Mouse (Mus musculus): ENCODE data around the gene Slc1a7. TPM values are rescaled to one million over a fixed set of nuclear protein-coding genes. Genes with fewer than 3 reads are reported as not detected.

Slc1a7 gene
- total and polyA plus RNA-seq, 2 experiments from 2014 or later = 0.10 TPM; not detected in 1

- Histone ChIP-seq H3K4me3 (ENCODE audit: low read depth, low read length) (no peak overlapping the region), H3K27ac (ENCODE audit: low read depth, low read length) (no peak overlapping the region), H3K4me2 (ENCODE audit: low read depth) (no peak overlapping the region), H3K9me3 (ENCODE audit: low read length) (no peaks in the 10 kb centered on the region), H3K36me3 (ENCODE audit: insufficient read depth) (no peaks in the 10 kb centered on the region), H3K27me3 (ENCODE audit: insufficient read depth, low read length) (no peaks in the 10 kb centered on the region), H3K9ac (no peak overlapping the region), H3K4me1 (ENCODE audit: insufficient read depth) (0 out of 2 replicates have a peak, but pooled peaks cover 3% of the 10 kb centered on the region)
- 72% methylated on average over 8 of the region's 8 CpGs for WGBS
- no peak for TF ChIP-seq CTCF (IDR thresholded peaks at IDR 0.05; ENCODE audit: low read depth)
- ATAC-seq (no peak), DNase-seq (no peak)
Observed at GRCm38 (mm10) chr4:108008541-108008940, 40.4 kb downstream of the Slc1a7 start.

- no peak for DNase-seq
- Histone ChIP-seq H3K36me3 (ENCODE audit: insufficient read depth) (no peaks in the 10 kb centered on the region), H3K27ac (ENCODE audit: low read depth, low read length) (no peak overlapping the region), H3K4me2 (ENCODE audit: low read depth) (no peak overlapping the region), H3K27me3 (ENCODE audit: insufficient read depth, low read length) (no peaks in the 10 kb centered on the region), H3K4me3 (ENCODE audit: low read depth, low read length) (no peak overlapping the region), H3K4me1 (ENCODE audit: insufficient read depth) (no peaks in the 10 kb centered on the region), H3K9ac (no peak overlapping the region), H3K9me3 (ENCODE audit: low read length) (no peaks in the 10 kb centered on the region)
- WGBS = 80% methylated on average over 2 of the region's 2 CpGs
- ATAC-seq = no peak
- TF ChIP-seq CTCF (IDR thresholded peaks at IDR 0.05; ENCODE audit: low read depth) = no peak
Observed at GRCm38 (mm10) chr4:108014466-108014865, 46.3 kb downstream of the Slc1a7 start.

GRCm38 (mm10) chr4:108015067-108015765 lies 47.1 kb downstream of the Slc1a7 start:
- ATAC-seq (no peak), DNase-seq (no peak)
- H3K9me3 ChIP-seq (ENCODE audit: low read length) = no peaks in the 10 kb centered on the region
- no peak overlapping the region for H3K27ac ChIP-seq (ENCODE audit: low read depth, low read length)
- H3K36me3 ChIP-seq (ENCODE audit: insufficient read depth) = no peaks in the 10 kb centered on the region
- no peaks in the 10 kb centered on the region for H3K4me1 ChIP-seq (ENCODE audit: insufficient read depth)
- no peak overlapping the region for H3K4me2 ChIP-seq (ENCODE audit: low read depth)
- no peaks in the 10 kb centered on the region for H3K27me3 ChIP-seq (ENCODE audit: insufficient read depth, low read length)
- 62% methylated on average over 14 of the region's 14 CpGs for WGBS
- H3K4me3 ChIP-seq (ENCODE audit: low read depth, low read length) = no peak overlapping the region
- peak; percentile 14; the same call in 1 of the 2 replicates for TF ChIP-seq CTCF (IDR thresholded peaks at IDR 0.05; ENCODE audit: low read depth)
- H3K9ac ChIP-seq = no peak overlapping the region

- 73% methylated on average over 3 of the region's 3 CpGs for WGBS
- DNase-seq = no peak
Observed at GRCm38 (mm10) chr4:108016321-108016720, 48.2 kb downstream of the Slc1a7 start.

GRCm38 (mm10) chr4:108017839-108018238 lies 49.7 kb downstream of the Slc1a7 start:
- Histone ChIP-seq H3K4me2 (ENCODE audit: low read depth) (no peak overlapping the region), H3K4me3 (ENCODE audit: low read depth, low read length) (no peak overlapping the region), H3K27me3 (ENCODE audit: insufficient read depth, low read length) (no peaks in the 10 kb centered on the region), H3K9ac (no peak overlapping the region), H3K9me3 (ENCODE audit: low read length) (no peaks in the 10 kb centered on the region), H3K4me1 (ENCODE audit: insufficient read depth) (no peaks in the 10 kb centered on the region), H3K36me3 (ENCODE audit: insufficient read depth) (no peaks in the 10 kb centered on the region), H3K27ac (ENCODE audit: low read depth, low read length) (no peak overlapping the region)
- ATAC-seq (no peak), DNase-seq (no peak)
- WGBS = 84% methylated on average over 7 of the region's 7 CpGs
- no peak for TF ChIP-seq CTCF (IDR thresholded peaks at IDR 0.05; ENCODE audit: low read depth)

More at GRCm38 (mm10) chr4:108016321-108016720, 48.2 kb downstream of the Slc1a7 start:
- Histone ChIP-seq H3K4me1 (ENCODE audit: insufficient read depth) (no peaks in the 10 kb centered on the region), H3K9ac (no peak overlapping the region), H3K27me3 (ENCODE audit: insufficient read depth, low read length) (no peaks in the 10 kb centered on the region), H3K36me3 (ENCODE audit: insufficient read depth) (no peaks in the 10 kb centered on the region), H3K9me3 (ENCODE audit: low read length) (no peaks in the 10 kb centered on the region), H3K27ac (ENCODE audit: low read depth, low read length) (no peak overlapping the region), H3K4me3 (ENCODE audit: low read depth, low read length) (no peak overlapping the region), H3K4me2 (ENCODE audit: low read depth) (no peak overlapping the region)
- no peak for TF ChIP-seq CTCF (IDR thresholded peaks at IDR 0.05; ENCODE audit: low read depth)
- no peak for ATAC-seq

- H3K27me3 ChIP-seq (ENCODE audit: insufficient read depth, low read length) = no peaks in the 10 kb centered on the region
- no peak for DNase-seq
- ATAC-seq = no peak
- H3K36me3 ChIP-seq (ENCODE audit: insufficient read depth) = no peaks in the 10 kb centered on the region
- H3K4me2 ChIP-seq (ENCODE audit: low read depth) = no peak overlapping the region
- H3K9me3 ChIP-seq (ENCODE audit: low read length) = no peaks in the 10 kb centered on the region
- H3K27ac ChIP-seq (ENCODE audit: low read depth, low read length) = no peak overlapping the region
- 56% methylated on average over 10 of the region's 10 CpGs for WGBS
- H3K9ac ChIP-seq = no peak overlapping the region
- H3K4me1 ChIP-seq (ENCODE audit: insufficient read depth) = no peaks in the 10 kb centered on the region
- no peak overlapping the region for H3K4me3 ChIP-seq (ENCODE audit: low read depth, low read length)
- no peak for TF ChIP-seq CTCF (IDR thresholded peaks at IDR 0.05; ENCODE audit: low read depth)
Observed at GRCm38 (mm10) chr4:108018241-108018923, 50.2 kb downstream of the Slc1a7 start.

All from forebrain, postnatal 0 days (tissue).